Mouse (Mus musculus) c-Kit-negative CD71-positive TER-119-positive erythroid progenitor cells, embryonic 14.5 days (primary cell): ENCODE results near the gene Rbm38.
A peak's percentile ranks its signal among the peaks of the same experiment; 100 is the strongest.

ENCODE experiments used
- DNase-seq: peaks from one replicate; pipeline ENCODE4 v3.0.0-alpha.2; 2013; ENCODE audit warnings: low read depth, low spot score

Gene Rbm38

GRCm38 (mm10) chr2:173014741-173015287 lies 5.5 kb upstream of the Rbm38 start:
- no peak for DNase-seq

- DNase-seq = no peak
These were observed 2.4 kb upstream of the Rbm38 start for GRCm38 (mm10) chr2:173017940-173018339.

- DNase-seq = no peak
These were observed 1.7 kb upstream of the Rbm38 start for GRCm38 (mm10) chr2:173018618-173019017.

GRCm38 (mm10) chr2:173019322-173019721 lies 976 bp upstream of the Rbm38 start:
- no peak for DNase-seq

GRCm38 (mm10) chr2:173019790-173020189 lies 508 bp upstream of the Rbm38 start:
- peak; percentile 83 for DNase-seq

- DNase-seq = peak; percentile 89
These were observed 1.3 kb downstream of the Rbm38 start for GRCm38 (mm10) chr2:173021633-173022055.

- no peak for DNase-seq
These were observed 1.9 kb downstream of the Rbm38 start for GRCm38 (mm10) chr2:173022056-173022681.

- no peak for DNase-seq
These were observed 2.5 kb downstream of the Rbm38 start for GRCm38 (mm10) chr2:173022813-173023212.

- DNase-seq = no peak
These were observed 3.1 kb downstream of the Rbm38 start for GRCm38 (mm10) chr2:173023371-173023851.

- no peak for DNase-seq
These were observed 3.7 kb downstream of the Rbm38 start for GRCm38 (mm10) chr2:173023966-173024365.

GRCm38 (mm10) chr2:173024392-173024791 lies 4.1 kb downstream of the Rbm38 start:
- DNase-seq = no peak

- DNase-seq = no peak
These were observed 4.6 kb downstream of the Rbm38 start for GRCm38 (mm10) chr2:173024938-173025337.

GRCm38 (mm10) chr2:173026286-173026685 lies 6.0 kb downstream of the Rbm38 start:
- no peak for DNase-seq

- DNase-seq = no peak
These were observed 6.4 kb downstream of the Rbm38 start for GRCm38 (mm10) chr2:173026688-173027131.

- DNase-seq = no peak
These were observed 7.0 kb downstream of the Rbm38 start for GRCm38 (mm10) chr2:173027169-173027823.

- DNase-seq = no peak
These were observed 7.7 kb downstream of the Rbm38 start for GRCm38 (mm10) chr2:173027824-173028495.

- DNase-seq = no peak
These were observed 8.3 kb downstream of the Rbm38 start for GRCm38 (mm10) chr2:173028508-173029031.

- no peak for DNase-seq
These were observed 10.5 kb downstream of the Rbm38 start for GRCm38 (mm10) chr2:173030591-173031338.

GRCm38 (mm10) chr2:173033531-173033930 lies 13.2 kb downstream of the Rbm38 start:
- no peak for DNase-seq

- peak; percentile 79 for DNase-seq
These were observed 14.7 kb downstream of the Rbm38 start for GRCm38 (mm10) chr2:173034998-173035397.

- DNase-seq = no peak
These were observed 15.4 kb downstream of the Rbm38 start for GRCm38 (mm10) chr2:173035653-173036052.
